Mouse (Mus musculus) gastrocnemius, postnatal 10 days (tissue): ENCODE data around the gene Cldn34b4. TPM values are rescaled to one million over a fixed set of nuclear protein-coding genes. Genes with fewer than 3 reads are reported as not detected.

Experiments used
- DNase-seq: peaks from one replicate; pipeline ENCODE4 v3.0.0; 2021; ENCODE audit warnings: mixed read lengths
- long read RNA-seq, 2 experiments: library from polyadenylated mRNA; stranded (forward); transcript quantifications; one replicate each; pipeline ENCODE4 v2.0.0; 2021
- total RNA-seq, 2 experiments: library from RNA; stranded (reverse); gene quantifications; 2 replicates each; pipeline ENCODE4 v1.2.3; 2021

Gene Cldn34b4
- not detected for total RNA-seq
- long read RNA-seq, experiment 1 = 0 reads
- long read RNA-seq, experiment 2 = 0 reads

- no peak for DNase-seq
Measured at GRCm38 (mm10) chrX:76393050-76393449, at the start of gene Cldn34b4. Cldn34b4 (plus strand) TSS chrX:76393350.

Other genes with a start within 250 kb of the Cldn34b4 start
- not detected for gene Cldn34b3, start 129.0 kb upstream of the Cldn34b4 start, total RNA-seq
- not detected for gene Cldn34d, start 209.6 kb downstream of the Cldn34b4 start, total RNA-seq